Mouse (Mus musculus) cerebellum, postnatal 36 days (tissue): ENCODE measurements at regions not wholly inside any gene's neighbourhood (a gene's known extent, or its start where the extent isn't known, plus 50 kb on each side); places are given as distances from the start of the nearest gene placed in this dataset.
A peak's percentile ranks its signal among the peaks of the same experiment; 100 is the strongest.

Experiments
- DNase-seq, 2 experiments: peaks; one replicate each; pipeline ENCODE4 v3.0.0; 2021 to 2022; ENCODE audit warnings: mixed read lengths in 2 of 2

GRCm38 (mm10) chr13:111940796-111941513 is 132.2 kb upstream of the Map3k1 start:
- DNase-seq: no peak

- no peak for DNase-seq
These were observed 133.2 kb upstream of the Map3k1 start for GRCm38 (mm10) chr13:111941946-111942345.

- DNase-seq: no peak
These were observed 134.7 kb upstream of the Map3k1 start for GRCm38 (mm10) chr13:111943392-111944088.

GRCm38 (mm10) chr13:111944089-111944406 is 135.3 kb upstream of the Map3k1 start:
- peak in 1 of 2 experiments; percentile 13 for DNase-seq

GRCm38 (mm10) chr13:111946271-111946670 is 137.5 kb upstream of the Map3k1 start:
- DNase-seq: no peak

GRCm38 (mm10) chr13:111946811-111947210 is 138.0 kb upstream of the Map3k1 start:
- DNase-seq: no peak

GRCm38 (mm10) chr13:111948395-111948794 is 139.6 kb upstream of the Map3k1 start:
- DNase-seq: no peak

- no peak for DNase-seq
These were observed 141.2 kb upstream of the Map3k1 start for GRCm38 (mm10) chr13:111950042-111950441.

- no peak for DNase-seq
These were observed 145.2 kb upstream of the Map3k1 start for GRCm38 (mm10) chr13:111953860-111954519.

- no peak for DNase-seq
These were observed 145.7 kb upstream of the Map3k1 start for GRCm38 (mm10) chr13:111954520-111954884.

- DNase-seq: no peak
These were observed 148.3 kb upstream of the Map3k1 start for GRCm38 (mm10) chr13:111957118-111957517.

GRCm38 (mm10) chr13:111957674-111958273 is 149.0 kb upstream of the Map3k1 start:
- DNase-seq: no peak

GRCm38 (mm10) chr13:111958421-111958820 is 149.6 kb upstream of the Map3k1 start:
- DNase-seq: no peak

GRCm38 (mm10) chr13:111960036-111960435 is 151.2 kb upstream of the Map3k1 start:
- DNase-seq: no peak

- DNase-seq: no peak
These were observed 152.6 kb upstream of the Map3k1 start for GRCm38 (mm10) chr13:111961423-111961822.

- no peak for DNase-seq
These were observed 153.4 kb upstream of the Map3k1 start for GRCm38 (mm10) chr13:111962155-111962554.

- no peak for DNase-seq
These were observed 157.3 kb upstream of the Map3k1 start for GRCm38 (mm10) chr13:111966113-111966512.

- DNase-seq: no peak
These were observed 157.8 kb upstream of the Map3k1 start for GRCm38 (mm10) chr13:111966627-111967026.

GRCm38 (mm10) chr13:111968197-111968596 is 159.4 kb upstream of the Map3k1 start:
- no peak for DNase-seq

- no peak for DNase-seq
These were observed 165.5 kb upstream of the Map3k1 start for GRCm38 (mm10) chr13:111974282-111974681.

GRCm38 (mm10) chr13:111975549-111975948 is 166.8 kb upstream of the Map3k1 start:
- DNase-seq: no peak

- DNase-seq: no peak
These were observed 169.2 kb upstream of the Map3k1 start for GRCm38 (mm10) chr13:111977769-111978674.

GRCm38 (mm10) chr13:111978675-111979020 is 169.9 kb upstream of the Map3k1 start:
- DNase-seq: no peak
